Mouse (Mus musculus): ENCODE measurements at regions not wholly inside any gene's neighbourhood (a gene's known extent, or its start where the extent isn't known, plus 50 kb on each side); places are given as distances from the start of the nearest gene placed in this dataset.

- no peak for DNase-seq
These were observed 98.5 kb upstream of the Maf start for GRCm38 (mm10) chr8:115806139-115806538.

GRCm38 (mm10) chr8:115793587-115793986 lies 86.0 kb upstream of the Maf start:
- DNase-seq, result no peak

GRCm38 (mm10) chr8:115788421-115788820 lies 80.8 kb upstream of the Maf start:
- no peak for DNase-seq

- no peak for DNase-seq
These were observed 78.6 kb upstream of the Maf start for GRCm38 (mm10) chr8:115786185-115786584.

- DNase-seq, result no peak
These were observed 78.2 kb upstream of the Maf start for GRCm38 (mm10) chr8:115785769-115786168.

GRCm38 (mm10) chr8:115783364-115783763 lies 75.8 kb upstream of the Maf start:
- DNase-seq, result no peak

- DNase-seq, result no peak
These were observed 70.8 kb upstream of the Maf start for GRCm38 (mm10) chr8:115778433-115778832.

GRCm38 (mm10) chr8:115771060-115771459 lies 63.5 kb upstream of the Maf start:
- DNase-seq, result no peak

- DNase-seq, result no peak
These were observed 61.0 kb upstream of the Maf start for GRCm38 (mm10) chr8:115768631-115769030.

GRCm38 (mm10) chr8:115766218-115766898 lies 58.8 kb upstream of the Maf start:
- DNase-seq, result no peak

- DNase-seq, result peak; percentile 40
These were observed 57.0 kb upstream of the Maf start for GRCm38 (mm10) chr8:115764551-115764950.

- no peak for DNase-seq
These were observed 50.4 kb upstream of the Maf start for GRCm38 (mm10) chr8:115758011-115758410.
